Mouse (Mus musculus) hematopoietic stem cell, adult 5-6 weeks (primary cell): Measurements from ENCODE around the gene Gm20795. TPM values are rescaled to one million over a fixed set of nuclear protein-coding genes. Genes with fewer than 3 reads are reported as not detected.
"Not testable (repeated sequence)": the region's sequence is repeated elsewhere in the genome, so short reads cannot be mapped to it uniquely, and the experiment has no call there.

Experiments used
- ATAC-seq, 2 experiments: fragments of 125-278 bp in 1 of 2; replicated peaks in 1 of 2; 2 replicates each; pipeline ENCODE4 v1.8.0; 2016 to 2017; ENCODE audit warnings: inconsistent platforms in 2 of 2, mild to moderate bottlenecking in 2 of 2, moderate number of reproducible peaks in 2 of 2, low read depth in 1 of 2, moderate TSS enrichment in 1 of 2; ENCODE audit not compliant: low FRiP score in 2 of 2, poor library complexity in 2 of 2, severe bottlenecking in 2 of 2, insufficient read depth in 1 of 2, low TSS enrichment in 1 of 2
- total RNA-seq: library from RNA; stranded (forward); fragments of 172-1452, 232-1000 nt; gene quantifications from 2 replicates; pipeline ENCODE4 v1.2.3, GENCODE M21; 2017

The Gm20795 gene
- total RNA-seq = not detected in 2 replicates

DNA sequence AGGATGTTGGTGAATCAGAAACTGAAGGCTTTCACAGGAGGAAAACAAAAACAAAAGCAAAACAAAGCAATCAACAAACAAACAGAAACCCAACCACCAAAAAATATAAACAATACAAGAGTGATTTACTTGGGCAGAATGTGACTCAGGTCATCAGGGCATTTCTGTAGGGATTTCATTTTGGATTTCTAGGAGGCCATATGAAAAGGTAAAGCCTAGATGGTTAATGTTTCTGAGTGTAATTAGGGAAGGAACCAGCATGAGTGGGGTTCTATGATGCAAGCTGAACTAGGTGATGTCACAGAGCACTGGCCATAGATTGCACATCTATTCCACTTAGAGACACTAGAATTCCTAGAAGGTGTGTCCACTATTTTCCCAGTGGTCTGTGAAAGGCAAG is at the start of gene Gm20795:
TSS of gene Gm20795 (plus strand) at position 301 of the 400 bp plus-strand sequence.
- not testable (repeated sequence) for ATAC-seq

- not testable (repeated sequence) for ATAC-seq
Observed at GRCm38 (mm10) chrY:40775665-40776064, 29.0 kb upstream of the Gm20795 start, which contains the start of gene Gm21797. Gene Gm21797, minus strand, starts transcription at chrY:40775765.

Other genes with a start within 250 kb of the Gm20795 start
- gene Gm21852, start 152.9 kb upstream of the Gm20795 start, total RNA-seq = not detected in 2 replicates
- not detected in 2 replicates for gene Gm21797, start 29.1 kb upstream of the Gm20795 start, total RNA-seq